Mouse (Mus musculus) small intestine, adult 2 months (tissue): ENCODE results near the gene Asmt.

Experiments used
- CTCF ChIP-seq: fragments of 200-500 bp; IDR thresholded peaks from 2 replicates; pipeline ENCODE4 v1.5.1; 2012; ENCODE audit warnings: low read depth, mild to moderate bottlenecking, control low read depth, inconsistent platforms, low read length, moderate library complexity, mixed read lengths; ENCODE audit not compliant: insufficient replicate concordance, insufficient read length; ENCODE audit errors: extremely low read depth
- POLR2A ChIP-seq: fragments of 200-500 bp; IDR thresholded peaks from 2 replicates; pipeline ENCODE4 v1.6.1; 2012; ENCODE audit warnings: low read depth, mild to moderate bottlenecking, control low read depth, inconsistent platforms, low read length, moderate library complexity

DNA sequence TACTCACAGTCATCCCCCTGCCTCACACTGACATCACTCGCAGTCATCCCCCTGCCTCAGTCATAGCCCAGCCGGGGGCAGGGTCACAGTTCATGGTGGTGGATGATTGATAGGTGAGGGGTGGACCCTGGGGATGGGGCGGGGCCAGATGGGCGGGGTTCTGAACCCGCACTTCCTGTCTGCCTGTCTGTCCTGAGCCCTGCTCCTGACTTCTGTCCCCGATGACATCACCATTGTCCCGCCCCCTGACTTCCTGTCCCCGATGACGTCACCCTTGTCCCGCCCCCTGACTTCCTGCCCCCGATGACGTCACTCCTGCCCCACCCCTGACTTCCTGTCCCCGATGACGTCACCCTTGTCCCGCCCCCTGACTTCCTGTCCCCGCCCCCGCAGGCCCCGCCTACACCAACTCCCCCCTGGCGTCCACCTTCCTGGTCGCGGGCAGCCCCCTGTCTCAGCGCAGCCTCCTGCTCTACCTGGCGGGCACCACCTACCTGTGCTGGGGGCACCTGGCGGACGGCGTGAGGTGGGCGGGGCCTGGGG lies 1.9 kb downstream of the Asmt start:
- TF ChIP-seq POLR2A = no peak
- no peak for TF ChIP-seq CTCF
